Mouse (Mus musculus) lung, embryonic 15.5 days (tissue): ENCODE measurements around the gene Wfdc3. TPM values are rescaled to one million over a fixed set of nuclear protein-coding genes. Genes with fewer than 3 reads are reported as not detected.
A peak's percentile ranks its signal among the peaks of the same experiment; 100 is the strongest.

Source experiments
- ATAC-seq: fragments of 200-750 bp; cut with Nextera tagmentation; 2 replicates; pipeline ENCODE4 v1.8.0; 2017; ENCODE audit warnings: moderate number of reproducible peaks, borderline replicate concordance; ENCODE audit not compliant: low FRiP score, low TSS enrichment; ENCODE audit errors: extremely low read depth
- H3K27ac ChIP-seq: fragments of 300-500 bp; sonication (generic); 2 replicates; pipeline ENCODE4 v1.5.1; 2015; ENCODE audit warnings: moderate library complexity, mild to moderate bottlenecking, inconsistent platforms
- H3K27me3 ChIP-seq: fragments of 300-500 bp; sonication (generic); 2 replicates; pipeline ENCODE4 v1.6.1; 2015; ENCODE audit warnings: inconsistent platforms
- H3K36me3 ChIP-seq: fragments of 300-500 bp; sonication (generic); 2 replicates; pipeline ENCODE4 v1.6.1; 2015; ENCODE audit warnings: inconsistent platforms
- H3K4me1 ChIP-seq: fragments of 300-500 bp; sonication (generic); 2 replicates; pipeline ENCODE4 v1.6.1; 2015; ENCODE audit warnings: inconsistent platforms
- H3K4me2 ChIP-seq: fragments of 300-500 bp; sonication (generic); 2 replicates; pipeline ENCODE4 v1.6.1; 2015; ENCODE audit warnings: inconsistent platforms, mild to moderate bottlenecking, moderate library complexity
- H3K4me3 ChIP-seq: fragments of 300-500 bp; sonication (generic); 2 replicates; pipeline ENCODE4 v1.5.1; 2015; ENCODE audit warnings: mild to moderate bottlenecking, inconsistent platforms
- H3K9ac ChIP-seq: fragments of 300-500 bp; sonication (generic); 2 replicates; pipeline ENCODE4 v1.6.1; 2015; ENCODE audit warnings: inconsistent platforms
- H3K9me3 ChIP-seq: fragments of 300-500 bp; sonication (generic); 2 replicates; pipeline ENCODE4 v1.6.1; 2016; ENCODE audit warnings: inconsistent platforms
- WGBS: fragments of 180-500 bp; shearing (Covaris S2); methylation state at CpG from one replicate; pipeline ENCODE4 v1.1.7; 2015; 5-methylcytosine and 5-hydroxymethylcytosine counted together
- polyA plus RNA-seq: library from polyadenylated mRNA; unstranded; fragments of >200 nt; fragmentation: Nextera tagmentation; extraction: Ambion mirVana; gene quantifications from 2 replicates; pipeline ENCODE4 v1.2.1, GENCODE M21; 2015

Wfdc3 gene
- polyA plus RNA-seq, 1 experiment from 2014 or later: 1.9 TPM

GRCm38 (mm10) chr2:164785481-164786387 is 40.0 kb upstream of the Wfdc3 start, which contains the start of gene Snx21:
Snx21 (plus strand) TSS chr2:164785823.
- Histone ChIP-seq H3K9me3 (no peaks in the 10 kb centered on the region), H3K27me3 (no peaks in the 10 kb centered on the region), H3K27ac (peak within 1 kb of the TSS; percentile 92), H3K4me1 (peaks cover 24% of the 10 kb centered on the region), H3K36me3 (no peaks in the 10 kb centered on the region), H3K4me3 (peak within 1 kb of the TSS; percentile 73), H3K9ac (peak within 1 kb of the TSS; percentile 81), H3K4me2 (peak within 1 kb of the TSS; percentile 90)
- under 1% methylated on average over 78 of the region's 89 CpGs for WGBS
- peak; percentile 95 for ATAC-seq

- Histone ChIP-seq H3K4me3 (peak overlapping the region; percentile 73), H3K4me1 (peaks cover 24% of the 10 kb centered on the region), H3K9me3 (no peaks in the 10 kb centered on the region), H3K27ac (peak overlapping the region; percentile 92), H3K36me3 (no peaks in the 10 kb centered on the region), H3K9ac (peak overlapping the region; percentile 81), H3K27me3 (no peaks in the 10 kb centered on the region), H3K4me2 (peak overlapping the region; percentile 90)
- no peak for ATAC-seq
- WGBS: 4% methylated on average over 7 of the region's 7 CpGs
These were observed 39.2 kb upstream of the Wfdc3 start for GRCm38 (mm10) chr2:164784869-164785420.

DNA sequence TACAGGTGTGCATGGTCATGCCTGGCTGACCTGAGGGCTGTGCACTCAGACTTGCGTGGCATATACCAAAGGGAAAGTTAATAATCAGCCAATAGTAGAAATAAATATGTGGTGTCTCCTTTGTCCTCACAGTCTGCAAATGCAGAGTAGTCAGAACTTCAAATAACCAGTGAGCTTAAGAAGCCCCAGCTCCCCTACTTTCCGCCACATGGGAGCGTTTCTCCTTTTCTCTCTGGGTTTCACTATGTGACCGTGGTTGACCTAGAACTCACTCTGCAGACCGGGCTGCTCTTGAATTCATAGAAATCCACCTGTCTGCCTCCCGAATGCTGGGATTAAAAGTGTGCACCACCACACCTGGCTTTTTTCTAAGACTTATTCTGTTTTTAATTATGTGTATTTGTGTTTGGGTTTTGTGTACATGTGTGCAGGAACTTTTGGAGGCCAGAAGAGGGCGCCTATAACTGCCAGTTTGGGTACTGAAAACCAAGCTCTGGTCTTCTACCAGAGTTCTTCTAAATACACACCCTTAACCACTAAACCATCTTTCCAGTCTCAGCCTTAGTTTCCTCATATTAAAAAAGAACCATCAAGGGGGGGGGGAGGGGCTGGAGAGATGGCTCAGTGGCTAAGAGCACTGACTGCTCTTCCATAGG is 38.3 kb upstream of the Wfdc3 start:
- no peak for ATAC-seq
- H3K9me3 ChIP-seq: no peaks in the 10 kb centered on the region
- WGBS: 74% methylated on average over 7 of the region's 7 CpGs
- no peak overlapping the region for H3K4me3 ChIP-seq
- no peak overlapping the region for H3K4me2 ChIP-seq
- peaks cover 24% of the 10 kb centered on the region for H3K4me1 ChIP-seq
- H3K27me3 ChIP-seq: no peaks in the 10 kb centered on the region
- no peaks in the 10 kb centered on the region for H3K36me3 ChIP-seq
- no peak overlapping the region for H3K9ac ChIP-seq
- no peak overlapping the region for H3K27ac ChIP-seq

GRCm38 (mm10) chr2:164781876-164782275 is 36.1 kb upstream of the Wfdc3 start:
- H3K9me3 ChIP-seq: no peaks in the 10 kb centered on the region
- H3K4me1 ChIP-seq: peaks cover 6% of the 10 kb centered on the region
- 54% methylated on average over 4 of the region's 4 CpGs for WGBS
- H3K9ac ChIP-seq: no peak overlapping the region
- no peaks in the 10 kb centered on the region for H3K36me3 ChIP-seq
- no peak for ATAC-seq
- H3K27ac ChIP-seq: no peak overlapping the region
- H3K27me3 ChIP-seq: no peaks in the 10 kb centered on the region
- no peak overlapping the region for H3K4me3 ChIP-seq
- no peak overlapping the region for H3K4me2 ChIP-seq

DNA sequence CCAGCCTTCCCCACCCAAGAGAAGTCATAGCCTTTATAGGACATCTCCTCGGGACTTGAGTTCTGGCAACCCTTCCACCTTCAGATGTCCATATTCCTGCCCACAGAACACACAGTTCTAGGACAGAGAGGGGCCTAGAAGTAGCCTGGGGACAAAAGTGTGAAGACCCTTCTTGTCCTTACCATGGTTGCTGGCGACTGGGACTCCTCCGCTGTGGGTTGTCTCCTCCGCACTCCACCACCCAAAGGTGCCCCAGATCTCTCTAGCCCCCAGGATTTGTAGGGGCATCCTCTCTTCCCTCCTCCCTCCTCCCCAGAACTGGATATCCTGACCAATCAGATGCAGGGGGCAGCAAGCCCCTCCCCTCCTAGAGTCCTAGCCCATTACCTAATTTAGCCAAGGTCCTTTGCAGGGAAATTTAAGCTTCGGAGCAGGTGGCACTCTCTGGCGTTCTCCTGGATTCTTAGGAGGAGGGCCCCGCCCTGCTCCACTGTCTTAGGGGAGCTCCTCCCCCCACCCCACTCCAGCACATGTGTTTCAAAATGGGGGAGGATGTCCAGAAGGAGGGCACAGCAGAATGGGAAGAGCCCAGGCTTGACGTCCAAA is 33.9 kb upstream of the Wfdc3 start, which contains the start of gene Tnnc2:
Gene Tnnc2 (minus strand): TSS at position 487 of the 606 bp plus-strand sequence.
- Histone ChIP-seq H3K9ac (no peak within 1 kb of the TSS), H3K4me3 (no peak within 1 kb of the TSS), H3K9me3 (no peaks in the 10 kb centered on the region), H3K27ac (no peak within 1 kb of the TSS), H3K4me1 (no peaks in the 10 kb centered on the region), H3K27me3 (no peaks in the 10 kb centered on the region), H3K4me2 (no peak within 1 kb of the TSS), H3K36me3 (no peaks in the 10 kb centered on the region)
- no peak for ATAC-seq
- WGBS: 67% methylated on average over 8 of the region's 8 CpGs

- Histone ChIP-seq H3K4me3 (no peak overlapping the region), H3K4me2 (no peak overlapping the region), H3K9me3 (no peaks in the 10 kb centered on the region), H3K36me3 (no peaks in the 10 kb centered on the region), H3K27ac (no peak overlapping the region), H3K27me3 (no peaks in the 10 kb centered on the region), H3K4me1 (no peaks in the 10 kb centered on the region), H3K9ac (no peak overlapping the region)
- ATAC-seq: no peak
- 66% methylated on average over 7 of the region's 7 CpGs for WGBS
These were observed 33.1 kb upstream of the Wfdc3 start for GRCm38 (mm10) chr2:164778809-164779208.

DNA sequence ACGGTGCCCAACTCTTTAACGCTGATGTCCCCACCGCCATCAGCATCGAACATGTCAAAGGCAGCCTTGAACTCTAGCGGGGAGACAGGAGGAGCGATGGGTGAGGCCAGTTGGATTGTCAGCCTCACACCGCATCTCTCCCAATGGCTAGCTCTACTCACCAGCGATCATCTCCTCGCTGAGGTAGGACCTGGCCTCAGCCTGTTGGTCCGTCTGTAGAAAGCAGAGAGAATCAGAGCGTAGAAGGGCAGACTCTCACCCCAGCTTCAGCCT is 32.2 kb upstream of the Wfdc3 start:
- no peaks in the 10 kb centered on the region for H3K9me3 ChIP-seq
- no peak for ATAC-seq
- H3K27me3 ChIP-seq: no peaks in the 10 kb centered on the region
- H3K36me3 ChIP-seq: peaks cover 5% of the 10 kb centered on the region
- H3K4me3 ChIP-seq: no peak overlapping the region
- H3K4me2 ChIP-seq: no peak overlapping the region
- H3K27ac ChIP-seq: no peak overlapping the region
- peaks cover 3% of the 10 kb centered on the region; the same call in 1 of the 2 replicates for H3K4me1 ChIP-seq
- H3K9ac ChIP-seq: no peak overlapping the region
- WGBS: 93% methylated on average over 11 of the region's 11 CpGs

DNA sequence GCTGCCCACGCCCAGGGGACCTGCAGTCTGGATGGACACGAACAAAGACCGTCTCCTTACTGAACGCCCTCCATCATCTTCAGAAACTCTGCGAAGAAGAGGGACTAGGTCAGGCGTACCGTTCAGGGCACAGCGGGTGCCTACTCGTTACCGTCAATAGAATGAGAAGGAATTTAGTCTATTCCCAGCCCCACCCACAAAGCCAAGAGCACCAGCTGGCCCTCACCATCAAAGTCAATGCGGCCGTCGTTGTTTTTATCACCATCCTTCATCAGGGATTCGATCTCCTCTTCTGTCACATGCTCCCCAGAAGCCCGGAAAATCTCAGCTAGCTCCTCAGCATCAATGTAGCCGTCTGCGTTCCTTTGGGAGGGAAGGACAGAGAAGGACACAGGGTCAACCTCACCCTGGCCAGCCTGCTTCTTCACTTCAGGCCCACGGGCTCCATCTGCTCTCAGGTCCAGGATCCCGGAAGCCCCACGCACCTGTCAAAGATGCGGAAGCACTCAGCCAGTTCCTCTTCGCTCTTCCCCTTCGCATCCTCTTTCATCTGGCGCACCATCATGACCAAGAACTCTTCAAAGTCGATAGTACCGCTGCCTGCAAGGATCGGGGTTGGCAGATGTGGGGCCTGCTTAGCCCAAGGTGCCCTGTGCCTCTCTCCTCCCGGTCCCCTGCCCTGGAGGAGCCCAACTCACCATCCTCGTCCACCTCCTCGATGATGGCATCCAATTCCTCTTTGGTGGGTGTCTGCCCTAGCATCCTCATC is 31.7 kb upstream of the Wfdc3 start:
- H3K4me1 ChIP-seq: peaks cover 7% of the 10 kb centered on the region; the same call in 1 of the 2 replicates
- no peak overlapping the region for H3K27ac ChIP-seq
- no peak overlapping the region for H3K9ac ChIP-seq
- WGBS: 75% methylated on average over 30 of the region's 30 CpGs
- no peaks in the 10 kb centered on the region for H3K9me3 ChIP-seq
- ATAC-seq: no peak
- H3K4me3 ChIP-seq: no peak overlapping the region
- no peaks in the 10 kb centered on the region for H3K27me3 ChIP-seq
- H3K4me2 ChIP-seq: no peak overlapping the region
- H3K36me3 ChIP-seq: peaks cover 10% of the 10 kb centered on the region

- no peaks in the 10 kb centered on the region for H3K9me3 ChIP-seq
- peaks cover 16% of the 10 kb centered on the region for H3K36me3 ChIP-seq
- no peak overlapping the region for H3K4me2 ChIP-seq
- WGBS: 56% methylated on average over 17 of the region's 17 CpGs
- H3K4me1 ChIP-seq: peaks cover 13% of the 10 kb centered on the region
- H3K4me3 ChIP-seq: no peak overlapping the region
- H3K27ac ChIP-seq: no peak overlapping the region
- no peaks in the 10 kb centered on the region for H3K27me3 ChIP-seq
- no peak overlapping the region for H3K9ac ChIP-seq
- no peak for ATAC-seq
These were observed 31.1 kb upstream of the Wfdc3 start for GRCm38 (mm10) chr2:164776801-164777200.

- no peak overlapping the region for H3K9ac ChIP-seq
- peaks cover 20% of the 10 kb centered on the region for H3K4me1 ChIP-seq
- peaks cover 21% of the 10 kb centered on the region for H3K36me3 ChIP-seq
- no peak for ATAC-seq
- no peak overlapping the region for H3K27ac ChIP-seq
- H3K4me2 ChIP-seq: no peak overlapping the region
- no peaks in the 10 kb centered on the region for H3K9me3 ChIP-seq
- no peak overlapping the region for H3K4me3 ChIP-seq
- no peaks in the 10 kb centered on the region for H3K27me3 ChIP-seq
- 72% methylated on average over 6 of the region's 6 CpGs for WGBS
These were observed 30.4 kb upstream of the Wfdc3 start for GRCm38 (mm10) chr2:164776130-164776529.

GRCm38 (mm10) chr2:164773989-164774364 is 28.2 kb upstream of the Wfdc3 start:
- no peak overlapping the region for H3K4me2 ChIP-seq
- peaks cover 29% of the 10 kb centered on the region for H3K4me1 ChIP-seq
- H3K4me3 ChIP-seq: no peak overlapping the region
- H3K36me3 ChIP-seq: peaks cover 22% of the 10 kb centered on the region
- H3K9me3 ChIP-seq: no peaks in the 10 kb centered on the region
- H3K27me3 ChIP-seq: no peaks in the 10 kb centered on the region
- H3K9ac ChIP-seq: no peak overlapping the region
- no peak overlapping the region for H3K27ac ChIP-seq
- 77% methylated on average over 5 of the region's 5 CpGs for WGBS
- no peak for ATAC-seq
